Mouse (Mus musculus) regulatory T cell (primary cell): ENCODE measurements at regions not wholly inside any gene's neighbourhood (a gene's known extent, or its start where the extent isn't known, plus 50 kb on each side); places are given as distances from the start of the nearest gene placed in this dataset.

Experiments
- in situ Hi-C: fragments of 300-600 bp; cut with MboI, MseI; formaldehyde crosslinking; loops from one replicate; pipeline ENCODE4 v1.15.1; 2025; ENCODE audit warnings: high pct_unique_total_duplicates

DNA sequence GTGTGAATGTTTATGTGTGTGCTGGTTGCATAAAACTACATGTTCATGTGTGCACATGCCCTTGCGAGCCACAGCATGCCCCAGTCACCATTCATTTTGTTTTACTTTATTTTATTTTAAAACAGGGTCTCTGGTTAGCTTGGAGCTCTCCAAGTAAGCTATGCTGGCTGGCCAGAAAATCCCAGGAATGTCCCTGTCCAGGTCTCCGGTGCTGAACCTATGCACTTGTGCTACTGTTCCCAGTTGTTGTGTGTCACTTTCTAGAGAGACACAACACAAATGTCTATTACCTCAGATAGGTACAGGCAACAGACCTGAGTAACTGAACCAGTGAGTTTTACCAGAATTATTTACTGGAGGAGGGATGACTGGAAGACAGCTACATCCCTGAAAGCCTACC lies 530.4 kb upstream of the Castor2 start:
- in situ Hi-C loops = no loop called here

DNA sequence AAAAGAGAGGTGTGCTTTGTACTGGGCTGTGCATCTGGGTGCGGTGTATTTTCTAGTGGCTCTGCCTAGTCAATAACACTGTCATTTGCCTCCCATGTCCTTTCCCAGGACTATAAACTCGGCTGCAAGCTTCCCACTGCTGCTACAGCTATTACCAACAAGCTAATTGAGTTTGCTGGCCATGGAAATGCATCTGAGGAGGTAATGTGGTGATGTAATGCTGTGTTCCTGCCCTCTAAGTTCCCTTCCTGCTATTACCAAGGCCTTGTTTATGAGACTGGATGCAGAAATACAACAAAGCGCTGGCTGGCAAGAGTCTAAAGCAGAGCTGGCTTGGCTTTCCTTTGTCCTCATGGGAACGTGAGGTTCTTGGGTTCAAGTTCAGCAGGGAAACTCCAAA lies 533.0 kb upstream of the Castor2 start:
- in situ Hi-C loops = no loop called here

DNA sequence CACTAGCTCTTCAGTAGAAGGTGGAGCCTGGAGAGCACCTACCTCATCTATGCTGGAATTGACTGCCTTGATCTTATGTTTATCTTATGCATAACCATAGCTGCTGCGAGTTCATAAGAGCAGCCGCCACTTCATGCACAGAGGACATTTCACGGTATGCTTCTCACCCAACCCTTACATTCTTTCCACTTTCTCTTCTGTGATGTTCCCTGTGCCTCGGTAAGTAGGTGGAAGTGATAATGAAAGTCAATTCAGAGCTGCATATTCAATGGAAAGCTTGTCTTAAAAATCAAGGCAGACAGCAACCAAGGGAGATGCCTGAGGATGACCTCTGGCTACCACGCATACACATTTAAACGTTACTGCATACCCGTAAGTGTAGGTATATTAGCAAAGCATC lies 548.9 kb upstream of the Castor2 start:
- in situ Hi-C loops = no loop called here

DNA sequence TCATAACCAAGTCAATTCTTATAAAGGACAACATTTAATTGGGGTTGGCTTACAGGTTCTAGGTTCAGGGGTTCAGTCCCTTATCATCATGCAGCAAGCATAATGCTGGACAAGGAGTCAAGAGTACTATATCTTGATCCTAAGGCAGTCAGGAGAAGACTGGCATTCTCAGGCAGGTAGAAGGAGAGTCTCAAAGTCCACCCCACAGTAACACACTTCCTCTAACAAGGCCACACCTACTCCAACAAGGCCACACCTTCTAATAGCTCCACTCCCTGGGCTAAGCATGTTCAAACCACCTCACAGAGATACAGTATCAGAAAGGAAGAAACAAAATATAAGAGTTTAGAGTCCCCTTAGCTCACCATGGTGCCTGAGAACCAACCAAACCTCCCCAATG lies 557.3 kb upstream of the Castor2 start:
- in situ Hi-C loops = no loop called here

DNA sequence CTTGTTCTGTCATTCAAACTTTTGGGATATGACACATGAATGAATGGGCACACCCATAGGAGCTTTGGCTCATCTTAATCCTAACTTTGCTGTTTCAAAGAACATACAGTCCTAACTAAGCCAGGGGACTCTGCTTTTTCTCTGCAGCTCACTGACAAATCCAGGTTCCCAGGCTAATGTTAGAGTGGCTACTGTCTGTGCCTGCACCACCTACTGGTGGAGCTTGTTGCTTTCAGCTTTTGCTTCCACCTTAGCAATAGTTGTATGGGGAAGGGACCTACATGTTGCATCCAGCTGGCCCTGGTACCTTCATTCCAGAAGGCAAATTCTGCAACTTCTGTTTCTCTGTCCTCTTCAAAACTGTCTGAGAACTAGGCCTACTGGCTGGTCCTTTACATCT lies 566.8 kb upstream of the Castor2 start:
- in situ Hi-C loops = no loop called here

DNA sequence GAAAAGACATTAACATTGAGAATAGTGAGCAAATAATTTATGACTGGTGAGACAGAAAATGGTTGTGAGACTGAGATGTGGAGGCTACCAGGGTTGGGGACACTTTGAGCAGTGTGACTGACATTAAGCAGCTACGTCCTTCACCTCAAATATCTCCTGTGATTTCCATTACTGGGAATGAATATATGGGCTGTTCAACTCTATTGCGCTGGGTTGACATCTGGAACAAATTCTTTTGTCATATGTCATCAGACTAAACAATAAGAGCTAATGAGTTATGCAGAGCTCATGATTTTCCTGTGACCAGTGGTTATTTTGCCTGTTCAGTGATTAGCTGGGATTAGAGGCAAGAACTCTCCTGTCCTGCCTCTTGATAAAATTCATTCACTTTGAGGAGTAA lies 593.9 kb upstream of the Castor2 start:
- in situ Hi-C loops = no loop called here

DNA sequence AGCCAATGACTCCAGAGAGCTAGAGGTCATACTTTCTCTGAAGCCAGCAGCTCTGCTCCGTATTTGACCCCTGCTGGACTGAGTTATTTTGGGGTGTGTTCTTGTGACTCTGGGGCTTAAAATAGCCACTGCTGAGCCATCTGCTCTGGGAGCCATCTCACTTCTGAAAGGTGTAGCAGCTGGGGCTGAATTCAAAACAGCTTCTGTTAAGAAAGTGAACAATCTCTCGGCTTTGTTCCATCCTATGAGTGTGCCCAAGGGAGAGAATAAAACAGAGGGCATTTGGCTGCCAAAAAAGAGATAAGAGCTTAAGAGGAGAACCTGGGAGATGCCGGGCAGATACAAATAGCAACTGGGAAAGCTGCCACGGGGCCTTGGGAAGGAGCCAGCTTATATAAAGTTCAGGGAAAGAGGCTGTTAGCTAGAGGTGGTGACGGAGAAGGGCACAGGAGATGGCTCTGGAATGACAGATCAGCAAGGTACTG lies 611.7 kb upstream of the Castor2 start:
- in situ Hi-C loops = no loop called here

DNA sequence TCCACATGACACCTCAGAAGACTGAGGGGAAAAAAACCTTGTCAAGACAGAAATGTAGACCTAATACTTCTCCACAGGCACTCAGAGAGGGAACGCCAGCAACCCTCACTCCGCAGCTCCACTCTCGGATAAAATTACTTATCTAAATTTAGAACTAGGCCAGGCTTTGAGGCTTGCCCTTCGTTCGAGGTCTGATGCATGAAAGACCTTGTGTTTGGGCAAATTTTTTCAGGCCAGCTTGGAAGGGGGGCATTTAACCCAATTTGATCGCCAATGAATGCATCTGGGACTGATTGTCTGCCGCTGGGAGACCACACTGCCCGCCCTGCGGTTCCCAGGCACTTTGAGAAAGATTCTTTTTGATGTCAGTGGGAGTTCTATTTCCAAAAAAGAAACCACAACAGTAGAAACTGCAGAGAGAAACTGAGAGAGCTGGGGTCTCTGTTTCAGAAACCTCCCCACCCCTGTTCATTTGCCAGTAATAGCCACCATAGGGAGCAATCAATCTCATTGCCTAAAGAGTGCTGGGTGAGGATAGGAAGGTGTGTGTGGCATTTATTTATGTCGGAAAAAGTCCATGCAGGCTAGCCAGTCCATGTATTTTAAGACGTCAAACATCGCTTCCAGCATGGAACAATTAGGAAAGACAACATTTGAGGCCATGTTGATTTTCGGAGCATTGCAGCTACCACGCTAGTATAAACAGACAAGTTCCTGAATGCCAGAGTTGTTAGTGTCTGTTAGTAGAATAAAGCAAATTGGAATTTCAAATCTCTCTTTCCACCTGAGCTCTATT lies 617.0 kb upstream of the Castor2 start:
- in situ Hi-C loops = no loop called here

DNA sequence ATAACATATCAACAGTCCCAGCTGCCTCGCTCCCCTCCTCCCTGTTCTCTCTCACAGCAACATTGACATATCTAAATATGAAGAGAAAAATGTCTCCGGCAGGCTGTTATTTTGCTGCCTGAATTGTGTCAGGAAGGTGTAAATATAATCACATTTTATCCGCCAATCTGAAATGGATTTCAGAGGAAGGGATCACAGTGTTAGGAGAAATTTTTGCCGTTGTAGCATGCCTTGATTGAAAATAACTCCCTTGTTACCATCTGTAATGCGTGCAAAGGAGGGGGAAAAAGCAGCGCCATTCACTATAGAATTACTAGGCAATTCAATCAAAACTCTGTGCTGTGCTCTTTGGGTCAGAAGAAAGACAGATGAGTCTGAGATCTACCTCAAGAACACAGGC lies 620.3 kb upstream of the Castor2 start:
- in situ Hi-C loops = no loop called here

DNA sequence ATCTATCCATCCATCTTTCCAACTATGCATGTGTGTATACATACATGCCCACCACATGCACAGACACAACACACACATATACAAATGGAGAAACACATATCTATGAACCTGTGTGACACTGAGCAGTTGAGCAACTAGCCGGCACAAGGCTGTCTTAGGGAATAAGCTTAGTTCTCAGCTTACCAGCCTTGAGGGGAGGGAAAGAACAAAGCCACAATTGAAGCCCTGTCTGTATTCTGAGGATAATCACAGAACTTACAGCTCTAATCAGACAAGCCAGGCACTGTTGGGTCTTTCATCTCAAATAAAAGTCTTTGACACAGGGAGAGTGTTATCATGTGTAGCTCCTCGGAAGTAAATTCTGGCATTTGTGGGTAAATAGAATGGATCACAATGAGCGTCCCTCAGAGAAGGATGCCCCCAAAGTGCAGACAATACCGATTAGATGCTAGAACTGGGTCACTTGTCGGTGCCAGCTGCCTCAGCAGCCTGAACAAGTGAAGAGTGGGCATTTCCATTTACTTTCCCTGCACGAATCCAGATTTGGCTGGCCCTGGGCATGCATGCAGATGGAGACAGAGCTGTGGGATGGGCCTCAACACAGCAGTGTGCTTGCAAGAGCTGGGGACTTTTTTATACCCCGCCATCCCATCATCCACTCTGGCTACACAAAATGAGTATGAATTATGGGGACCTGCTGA lies 646.0 kb upstream of the Castor2 start:
- in situ Hi-C loops = no loop called here

DNA sequence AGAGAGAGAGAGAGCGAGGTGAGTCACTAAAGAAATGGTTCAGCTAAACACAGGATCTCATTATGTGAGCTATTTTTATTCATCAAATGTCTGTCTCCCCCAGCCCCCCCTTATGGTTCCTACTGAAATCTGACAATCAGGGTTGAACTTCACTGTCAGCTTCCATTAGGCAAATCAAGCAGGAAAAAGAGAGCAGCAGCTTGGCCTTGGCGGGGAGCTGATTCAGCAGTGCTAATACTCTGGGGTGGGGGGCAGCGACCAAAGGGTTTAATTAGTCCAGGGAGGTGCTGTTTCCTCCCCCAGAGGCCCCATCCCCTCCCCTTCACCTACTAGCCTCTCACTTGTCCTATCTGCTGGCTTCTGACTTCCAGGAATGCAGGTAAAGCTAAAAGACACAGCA lies 649.6 kb upstream of the Castor2 start:
- in situ Hi-C loops = no loop called here

DNA sequence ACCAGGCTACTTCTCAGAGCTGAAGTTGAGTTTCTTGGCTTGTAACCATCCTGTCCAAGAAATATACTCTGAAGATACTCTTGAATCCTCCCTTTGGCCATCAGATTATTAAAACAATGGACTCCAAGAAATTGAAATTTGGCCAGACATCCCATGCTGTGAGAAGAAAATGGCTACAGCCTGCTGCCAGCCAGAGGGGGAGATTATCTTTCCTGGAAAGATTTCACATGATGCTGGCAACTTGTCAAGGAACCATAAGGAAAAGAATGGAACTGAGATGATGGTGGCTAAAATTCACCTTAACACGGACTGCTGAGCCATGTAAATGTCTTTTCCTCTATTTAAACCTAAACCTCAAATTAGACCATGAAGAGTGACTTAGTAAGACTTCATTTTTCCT lies 698.7 kb upstream of the Castor2 start:
- in situ Hi-C loops = no loop called here

DNA sequence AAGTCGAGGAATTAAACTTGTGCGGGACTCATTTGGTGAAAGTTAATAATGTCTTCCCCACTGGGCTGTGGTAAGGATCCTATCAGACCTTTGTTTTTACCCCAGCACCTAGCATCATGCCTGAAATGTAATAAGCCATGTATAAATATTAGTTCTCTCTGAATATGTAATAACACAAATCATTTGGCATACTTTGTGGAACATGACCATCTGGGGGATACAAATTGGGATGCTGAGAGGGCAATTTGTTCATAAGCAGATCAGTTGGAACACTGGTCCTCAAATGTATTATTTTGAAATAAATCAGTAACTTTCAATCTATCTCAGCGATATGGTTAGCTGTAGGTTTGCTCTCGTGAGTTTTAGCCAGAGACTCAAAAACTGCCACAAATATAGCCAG lies 709.6 kb upstream of the Castor2 start:
- in situ Hi-C loops = no loop called here

DNA sequence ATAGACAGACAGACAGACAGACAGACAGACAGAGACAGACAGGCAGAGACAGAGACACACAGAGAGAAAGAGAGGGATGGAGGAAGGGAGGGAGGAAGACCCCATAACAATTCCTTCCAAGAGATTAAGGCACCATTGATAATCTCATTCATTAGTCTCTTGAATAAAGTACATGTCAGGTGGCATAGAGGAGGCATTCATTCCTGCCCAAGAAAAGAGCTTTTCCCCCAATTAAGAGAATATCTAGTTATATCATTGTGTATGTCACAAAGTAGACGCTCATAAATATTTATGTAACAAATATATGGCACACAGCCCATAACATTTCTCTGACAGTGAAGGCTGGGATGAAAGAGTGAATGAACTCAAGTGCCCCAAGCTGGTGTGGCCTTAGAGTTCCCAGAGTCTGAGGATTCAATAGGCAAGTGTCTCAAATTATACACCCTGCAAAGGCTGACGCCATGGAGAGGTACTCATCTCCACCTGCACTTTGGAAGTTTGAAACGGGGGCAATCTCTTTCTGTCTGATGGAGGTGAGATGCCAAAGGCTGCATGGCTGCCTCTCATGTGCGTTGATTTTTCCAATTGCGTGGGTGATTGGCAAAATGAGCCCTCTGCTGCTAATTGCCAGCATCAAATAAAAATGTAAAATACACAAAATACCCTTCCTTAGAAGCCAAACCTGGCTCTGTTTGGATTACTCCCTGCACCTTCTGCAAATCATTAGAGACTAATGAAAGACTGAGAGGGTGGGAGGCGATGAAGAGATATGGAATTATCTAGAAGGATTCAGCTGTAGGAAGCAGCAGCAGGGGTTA lies 710.3 kb upstream of the Castor2 start:
- in situ Hi-C loops = no loop called here

DNA sequence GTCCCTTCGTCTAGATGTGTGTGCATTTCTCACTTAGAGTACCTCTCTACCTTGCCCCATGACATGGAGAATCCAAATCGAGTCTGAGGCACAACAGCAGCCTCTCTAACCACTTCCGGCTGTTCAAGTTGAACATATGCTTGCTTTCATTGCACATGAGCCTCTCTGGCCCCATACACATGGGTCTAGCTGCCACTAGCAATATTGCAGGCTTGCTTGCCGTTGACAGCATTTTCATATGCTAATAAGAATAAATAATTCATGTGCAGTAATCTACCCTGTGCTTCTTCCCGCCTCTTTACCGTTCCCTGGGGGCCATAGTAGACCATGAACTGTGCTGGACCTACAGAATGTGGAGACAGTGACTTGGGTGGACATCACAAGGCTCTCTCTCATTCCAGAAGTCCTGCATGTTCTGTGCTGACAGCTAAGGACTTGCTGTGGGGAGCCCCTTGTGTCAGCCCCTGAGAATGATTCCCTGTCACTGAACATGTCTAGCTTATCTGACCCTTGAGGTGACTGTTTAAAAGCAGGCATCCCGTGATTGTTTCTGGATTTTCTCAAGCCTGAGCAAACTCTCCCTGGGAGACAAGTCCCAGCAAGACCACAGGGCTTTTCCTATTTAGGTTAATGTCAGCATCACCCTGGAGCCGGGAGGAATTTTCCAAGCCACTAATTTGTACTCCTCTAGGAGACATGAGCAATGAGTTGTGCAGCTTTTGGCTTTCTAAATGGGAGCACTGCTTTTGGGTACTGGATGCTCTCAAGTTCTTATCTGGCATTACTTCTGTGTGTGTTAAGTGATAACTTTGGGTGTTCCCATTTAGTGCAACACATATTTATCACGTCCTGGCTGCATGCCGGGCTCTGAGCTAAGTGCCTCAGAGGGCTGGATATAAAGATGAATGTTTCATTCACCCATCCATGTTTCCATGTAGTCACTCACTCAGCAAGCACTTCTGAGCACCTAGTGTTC lies 713.8 kb upstream of the Castor2 start:
- in situ Hi-C loops = no loop called here

DNA sequence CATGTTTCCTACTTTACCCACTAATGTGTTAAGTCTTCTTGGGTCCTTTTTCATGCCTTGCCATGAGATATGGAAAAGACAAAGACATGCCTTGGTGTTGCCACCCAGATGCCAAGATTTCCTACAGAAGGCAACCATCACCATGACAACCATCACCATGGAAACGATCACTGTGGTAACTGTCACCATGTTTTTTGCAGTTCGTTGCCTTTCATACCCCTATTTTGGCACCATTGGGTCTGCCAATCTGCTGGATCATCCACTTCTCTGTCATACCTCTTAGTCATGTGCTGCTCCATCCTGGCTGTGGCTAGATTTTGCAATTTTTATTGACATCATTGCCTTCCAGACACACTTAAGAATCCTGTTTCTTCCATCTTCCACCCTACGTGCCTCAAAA lies 733.7 kb upstream of the Castor2 start:
- in situ Hi-C loops = no loop called here

DNA sequence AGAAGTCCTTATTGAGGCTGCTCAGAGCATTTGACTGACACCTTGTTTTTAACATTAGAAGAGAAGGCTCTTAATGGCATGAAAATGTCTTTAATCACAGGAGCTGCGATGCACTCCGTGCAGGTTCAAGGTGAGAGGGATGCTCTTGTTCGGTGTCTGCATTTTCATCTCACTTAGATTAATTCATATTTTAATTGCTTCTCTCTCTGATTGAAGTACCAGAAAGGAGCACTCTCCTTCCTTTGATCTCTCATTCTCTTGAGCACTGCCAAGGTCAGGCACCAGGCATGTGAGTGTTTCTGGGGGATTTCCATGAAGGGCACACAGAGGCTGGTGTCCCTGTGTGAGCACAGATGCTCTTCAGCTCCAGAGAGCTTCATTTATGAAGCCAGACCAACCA lies 752.0 kb upstream of the Castor2 start:
- in situ Hi-C loops = no loop called here

DNA sequence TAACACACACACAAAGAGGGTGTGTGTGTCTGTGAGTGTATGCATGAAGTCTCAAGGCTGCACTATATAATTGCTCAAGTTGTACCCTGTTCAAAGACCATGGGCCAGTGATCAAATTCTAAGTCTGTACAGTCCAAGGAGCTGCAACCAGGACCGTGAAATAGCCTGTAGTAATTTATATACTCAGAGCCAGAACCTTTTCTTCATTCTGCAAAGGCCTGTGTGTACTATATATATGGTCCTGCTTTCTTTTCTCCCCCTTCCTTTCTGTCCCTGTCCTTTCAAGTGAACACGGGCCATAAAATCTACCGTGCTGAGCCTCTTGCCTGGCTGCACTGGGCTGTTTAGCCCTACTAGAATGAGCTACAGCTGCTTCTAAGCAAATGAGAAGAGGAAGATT lies 757.5 kb upstream of the Castor2 start:
- in situ Hi-C loops = no loop called here

DNA sequence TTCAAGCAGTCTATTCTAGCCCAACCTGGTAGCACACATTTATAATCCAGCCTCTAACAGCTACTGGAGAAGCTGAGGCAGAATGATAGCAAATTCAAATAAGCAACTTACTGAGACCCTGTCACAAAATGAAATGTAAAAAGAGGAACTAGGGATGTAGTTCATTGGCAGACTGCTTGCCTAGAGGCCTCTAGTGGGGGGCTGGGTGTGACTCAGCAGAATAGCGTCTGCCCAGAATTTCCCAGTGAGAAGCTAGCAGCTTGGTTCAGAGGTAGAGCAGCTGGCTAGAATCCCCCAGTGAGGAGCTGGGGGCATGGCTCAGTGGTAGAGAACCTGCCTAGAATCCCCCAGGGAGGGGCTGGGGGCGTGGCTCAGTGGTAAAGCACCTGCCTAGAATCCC lies 777.5 kb upstream of the Auts2 start:
- in situ Hi-C loops = no loop called here

DNA sequence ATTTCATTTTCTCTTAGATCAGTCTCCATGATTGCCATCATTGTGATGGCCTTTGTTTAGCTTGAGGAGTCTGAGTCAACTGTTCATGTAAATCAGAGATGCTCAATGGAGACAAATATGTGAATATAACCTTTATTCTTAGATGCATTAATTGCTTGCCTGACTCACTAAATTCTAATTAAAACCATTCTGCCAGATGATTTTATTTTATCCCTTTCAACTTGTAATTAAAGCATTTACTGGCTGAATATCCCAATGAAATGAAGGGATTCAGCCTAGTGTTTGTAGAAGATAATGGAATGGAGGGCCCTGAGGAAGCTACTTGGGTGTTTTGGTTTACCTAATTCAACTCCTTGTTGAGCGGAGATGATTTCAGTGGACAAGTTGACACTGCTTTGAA lies 777.1 kb upstream of the Auts2 start:
- in situ Hi-C loops = no loop called here

DNA sequence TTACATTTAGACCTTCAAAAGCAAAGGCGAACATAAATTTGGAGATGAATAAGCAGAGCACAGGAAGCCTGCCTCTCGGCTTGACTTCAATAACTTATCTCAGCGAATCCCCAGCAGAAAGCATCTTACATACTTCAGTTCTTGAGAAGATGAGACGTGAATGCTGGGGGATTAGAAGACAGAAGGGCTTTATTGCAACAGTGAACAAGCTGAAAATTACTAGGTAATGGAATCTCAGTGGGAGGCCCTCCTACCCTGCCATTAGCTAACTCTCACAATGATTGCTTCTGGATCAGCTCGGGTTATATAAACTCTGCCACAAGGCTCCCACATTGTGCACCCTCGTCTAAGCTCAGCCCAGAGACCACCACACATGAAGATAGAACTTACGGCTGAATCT lies 770.9 kb upstream of the Auts2 start:
- in situ Hi-C loops = no loop called here
